Mouse (Mus musculus) spleen, adult 18-20 months (tissue): ENCODE measurements around the gene Fut8.

Source experiments
- DNase-seq, 2 experiments: peaks; one replicate each; pipeline ENCODE4 v3.0.0; 2022; ENCODE audit warnings: mixed read lengths in 2 of 2

Fut8 gene

DNA sequence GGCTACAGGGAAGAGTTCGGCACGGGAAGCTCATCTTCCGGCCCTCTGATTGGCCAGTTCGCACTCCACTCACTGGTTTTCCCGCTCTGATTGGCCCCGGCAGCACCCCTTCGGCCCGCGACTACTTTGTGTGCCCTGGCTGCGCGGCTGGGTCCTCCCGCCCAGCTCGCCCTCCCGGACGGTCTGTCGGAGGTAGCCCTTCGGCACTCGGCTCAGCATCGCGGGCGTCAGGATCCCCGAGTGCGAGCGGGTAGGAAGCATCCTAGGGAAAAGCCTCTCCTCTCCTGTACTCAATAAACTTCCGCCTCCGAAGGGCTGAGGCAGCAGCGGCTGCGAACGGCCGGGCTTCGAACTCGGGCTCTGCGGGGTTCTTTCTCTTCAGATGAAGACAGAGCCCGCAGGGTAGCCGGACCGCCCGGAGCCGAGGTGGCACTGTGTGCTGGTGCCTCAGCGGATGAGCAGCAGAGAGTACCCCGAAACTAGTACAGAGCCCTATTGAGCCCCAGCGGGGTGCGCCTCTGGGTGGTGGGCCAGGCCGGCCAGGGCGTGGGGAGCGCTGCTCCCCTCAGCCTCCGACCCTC is at the start of gene Fut8:
Gene Fut8, plus strand, starts transcription at position 176 of the 581 bp plus-strand sequence.
- peak; percentile 74 to 79 for DNase-seq

DNA sequence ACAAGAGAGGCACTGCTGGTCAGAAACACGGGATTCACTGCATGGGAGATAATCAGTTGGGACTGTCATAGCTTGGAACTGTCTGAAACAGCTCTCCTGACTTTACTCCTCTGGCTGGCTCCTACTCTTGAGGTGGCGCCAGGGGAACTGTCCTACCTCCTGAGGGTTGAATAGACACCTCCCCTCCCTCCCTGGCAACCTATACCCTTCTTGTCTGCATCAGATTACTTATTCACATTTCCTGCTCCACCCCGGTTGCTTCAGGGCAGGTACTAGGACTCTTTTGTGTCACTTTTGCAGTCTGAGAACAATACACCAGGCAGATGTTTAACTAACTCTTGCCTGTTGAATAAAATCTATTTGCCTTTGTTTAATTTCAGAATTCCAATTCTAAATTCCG is 48.8 kb upstream of the Fut8 start:
- DNase-seq: no peak

DNA sequence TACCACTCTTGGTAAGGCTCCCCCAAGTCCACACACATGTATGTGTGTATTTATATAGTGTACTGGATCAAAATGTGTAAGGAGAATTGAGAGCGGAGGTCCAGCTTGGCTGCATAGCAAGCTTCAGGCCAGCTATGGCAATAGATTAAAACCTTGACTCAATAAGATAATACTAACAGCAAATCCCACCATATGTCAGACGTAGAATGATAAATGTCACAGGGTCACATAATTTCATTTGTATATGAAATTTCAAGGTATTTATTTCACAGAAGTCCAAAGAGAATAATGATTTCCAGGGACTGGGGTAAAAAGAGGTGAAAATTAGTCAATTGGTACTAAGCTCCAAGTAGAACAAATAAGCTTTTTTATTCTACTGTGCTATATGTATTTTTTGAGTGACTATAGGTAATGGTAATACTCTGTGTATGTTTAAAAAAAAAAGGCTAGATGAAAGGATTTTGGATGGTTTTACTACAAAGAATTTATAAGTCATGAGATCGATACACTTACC is 47.9 kb upstream of the Fut8 start:
- DNase-seq: no peak

DNA sequence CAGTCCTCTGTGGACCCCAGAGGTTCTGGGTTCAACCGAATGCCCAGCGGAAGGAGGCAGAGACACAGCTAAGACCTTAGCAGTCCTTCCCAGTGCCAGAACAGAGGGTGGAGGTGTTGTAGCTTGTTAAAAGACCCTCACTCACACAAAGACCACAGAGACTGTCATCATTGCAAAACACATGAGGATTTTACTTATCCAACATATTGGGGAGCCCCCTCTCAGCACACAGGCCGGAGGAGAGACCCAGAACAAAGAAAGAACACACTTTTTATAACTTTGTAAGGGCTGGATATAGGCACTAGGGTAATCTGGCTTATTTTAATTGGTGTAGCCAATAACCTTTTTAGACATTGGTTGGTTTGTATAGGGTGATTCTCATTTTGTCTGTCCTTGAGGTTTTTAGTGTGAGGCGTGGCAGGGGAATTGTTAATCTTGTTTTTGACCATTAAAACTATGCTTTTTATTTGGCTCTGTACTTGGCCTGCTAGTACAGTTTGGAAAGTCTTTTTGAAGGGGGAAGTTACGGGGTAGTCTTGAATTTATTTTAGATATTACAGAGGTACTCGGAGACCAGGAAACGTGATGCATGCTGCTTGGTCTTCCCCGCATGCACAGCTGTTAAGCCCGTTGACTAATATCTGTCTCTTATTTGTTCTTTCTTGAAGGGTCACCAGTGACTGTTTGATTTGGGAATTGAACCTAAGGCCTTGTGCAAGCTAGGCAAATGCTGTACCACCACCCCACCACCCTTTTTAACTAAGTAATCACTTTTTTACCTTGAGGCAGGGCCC is 46.2 kb upstream of the Fut8 start:
- DNase-seq: no peak

DNA sequence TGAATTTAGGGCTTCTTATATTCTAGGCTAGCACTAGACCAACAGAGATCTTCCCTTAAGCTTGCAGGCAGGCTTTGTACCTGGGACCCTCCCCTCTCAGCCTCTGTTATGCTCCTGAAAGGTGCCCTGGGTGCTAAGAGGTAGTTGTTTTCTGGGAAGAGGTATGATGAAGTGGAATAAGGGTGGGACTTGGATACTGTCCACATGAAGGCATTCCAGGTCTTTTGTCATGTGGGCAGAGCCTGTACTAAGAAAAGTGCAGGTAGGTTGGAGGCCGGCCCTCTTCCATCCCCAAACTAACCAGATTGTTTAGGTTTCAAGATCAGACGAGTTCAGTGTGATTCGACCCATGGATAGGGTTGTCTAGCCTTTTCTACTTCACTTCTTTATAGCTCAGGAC is 45.2 kb upstream of the Fut8 start:
- DNase-seq: no peak

DNA sequence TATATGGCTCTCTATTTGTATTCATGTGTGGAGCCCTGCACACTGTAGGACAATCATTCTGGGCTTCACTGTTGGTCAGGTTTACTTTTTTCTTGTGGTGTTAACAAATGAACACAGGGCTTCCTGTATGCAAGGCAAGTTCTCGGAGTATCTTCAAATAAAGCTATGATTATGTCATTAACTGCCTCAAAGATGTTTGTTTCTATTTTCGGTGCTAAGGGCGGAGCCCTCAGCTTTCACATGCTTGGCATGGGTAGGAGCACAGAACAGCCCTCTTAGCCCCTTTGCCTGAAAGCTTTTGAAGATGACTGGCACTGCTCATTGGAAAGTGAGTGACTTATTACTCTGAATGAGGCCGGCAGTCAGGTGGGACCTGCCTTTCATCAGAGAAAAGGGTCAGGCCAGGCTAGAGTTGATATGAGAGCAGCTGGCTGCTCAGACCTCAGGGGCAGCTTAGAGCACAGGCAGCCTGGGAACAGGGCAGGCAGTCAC is 44.7 kb upstream of the Fut8 start:
- DNase-seq: no peak

DNA sequence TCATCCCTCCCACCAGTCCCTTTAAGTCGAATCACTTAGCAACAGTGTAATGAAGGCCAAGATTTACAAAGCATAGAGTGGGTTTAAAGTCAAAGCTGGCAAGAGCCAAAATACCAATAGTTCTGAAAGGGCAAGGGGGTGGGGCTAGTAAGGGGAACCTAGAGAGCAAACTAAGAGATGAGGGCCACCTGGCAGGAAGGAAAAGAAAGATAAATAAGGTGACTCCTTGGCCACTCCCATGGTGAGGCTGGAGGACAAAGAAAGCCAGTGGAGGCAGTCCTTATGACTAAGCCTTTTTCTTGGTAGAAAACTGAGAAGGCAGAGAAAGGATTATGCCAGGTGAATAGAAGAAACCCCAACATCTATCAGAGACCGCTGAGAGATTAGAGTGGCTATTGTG is 42.9 kb upstream of the Fut8 start:
- no peak for DNase-seq

DNA sequence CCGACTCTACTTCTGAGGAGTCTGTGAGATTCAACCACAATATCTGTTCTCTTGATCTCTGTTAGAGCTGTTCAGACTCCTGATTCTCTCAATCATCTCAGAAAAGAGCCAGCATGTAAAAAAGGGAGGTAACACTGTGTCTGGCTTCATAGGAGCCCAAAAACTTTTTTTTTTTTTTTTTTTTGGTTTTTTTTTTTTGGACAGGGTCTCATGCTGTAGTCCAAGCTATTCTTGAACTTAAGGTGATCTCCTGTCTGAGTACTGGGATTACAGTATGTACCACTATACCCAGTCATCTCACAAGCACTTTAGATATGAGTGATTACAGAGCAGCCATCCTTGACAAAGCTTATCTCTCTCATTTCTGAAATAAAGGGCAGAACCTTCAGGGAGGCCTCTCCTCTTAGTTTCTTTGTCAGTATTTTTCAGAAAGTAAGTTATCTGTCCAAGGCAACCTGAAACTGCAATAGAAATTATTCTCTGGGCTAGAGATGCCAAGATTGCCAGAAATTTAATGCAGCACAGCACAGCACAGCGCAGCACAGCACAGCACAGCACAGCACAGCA is 41.3 kb upstream of the Fut8 start:
- no peak for DNase-seq

DNA sequence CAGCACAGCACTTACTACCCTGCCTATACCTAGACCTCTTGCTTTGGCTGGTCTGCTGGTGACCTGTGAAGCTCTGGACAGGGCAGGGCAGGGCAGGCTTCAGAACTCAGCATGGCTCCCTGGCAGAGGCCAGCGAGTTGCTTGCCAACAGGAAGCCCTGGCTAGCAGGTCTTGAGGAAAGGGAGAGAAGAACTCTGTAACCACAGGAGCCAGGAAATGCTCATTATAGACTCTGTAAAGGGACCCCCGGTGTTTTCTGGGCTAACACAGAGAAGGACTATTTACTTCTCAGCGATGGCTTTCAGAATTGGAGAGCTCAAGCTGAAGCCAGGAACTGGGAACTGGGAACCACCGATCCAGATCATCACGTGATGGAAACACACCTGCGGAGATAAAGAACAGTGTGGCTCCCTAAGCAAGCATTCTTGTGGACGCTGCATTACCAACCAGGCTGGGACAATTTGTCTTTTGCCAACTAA is 40.8 kb upstream of the Fut8 start:
- DNase-seq: no peak

DNA sequence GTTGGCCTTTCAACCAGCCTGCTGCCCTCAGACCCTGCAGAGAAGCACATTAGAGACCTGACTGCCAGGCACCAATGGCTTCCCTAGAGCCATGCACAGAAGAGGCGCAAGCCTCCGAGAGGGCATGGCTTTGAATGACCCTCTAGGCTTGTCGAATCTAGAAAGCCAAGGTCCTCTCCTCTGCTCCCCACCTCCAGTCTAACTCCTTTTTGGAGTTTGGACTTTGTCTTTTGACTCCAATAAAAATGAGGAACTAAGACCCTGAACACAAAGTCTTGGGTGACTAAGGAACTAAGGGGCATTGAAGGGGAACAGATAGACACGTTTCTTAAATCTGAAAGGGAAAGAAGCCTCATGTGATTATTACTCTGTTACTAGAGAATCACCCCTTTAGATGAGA is 39.7 kb upstream of the Fut8 start:
- no peak for DNase-seq

DNA sequence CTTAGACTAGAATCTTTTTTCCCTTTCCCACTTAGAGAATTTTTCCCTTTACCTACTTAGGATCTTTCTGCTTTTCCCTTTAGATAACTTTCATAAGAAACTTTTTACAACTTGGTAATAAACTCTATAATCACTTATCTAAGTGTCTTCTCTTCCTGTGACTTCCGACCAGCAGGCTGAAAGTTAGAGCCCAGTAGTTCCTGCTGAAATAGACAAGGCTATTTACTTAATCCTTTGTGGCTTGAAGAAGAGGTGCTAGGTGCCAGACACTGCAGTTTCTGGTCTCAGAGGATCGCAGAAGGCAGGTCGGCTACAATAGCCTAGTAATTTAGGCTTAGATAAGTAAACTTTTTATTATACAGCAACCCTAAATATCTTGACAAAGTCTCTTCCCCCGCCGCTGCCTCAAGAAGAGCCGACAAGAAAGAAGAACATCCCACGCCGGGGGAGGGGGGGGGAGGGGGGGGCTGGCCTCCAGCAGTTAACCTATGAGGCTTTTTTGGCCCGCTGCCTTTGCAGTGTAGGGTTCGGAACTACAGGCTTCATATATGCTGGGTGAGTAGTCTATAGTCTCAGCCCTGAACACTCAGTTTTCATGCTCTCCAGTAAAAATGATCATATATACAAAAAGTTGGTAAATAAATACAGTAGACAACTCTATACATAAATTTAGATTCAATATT is 36.3 kb upstream of the Fut8 start:
- no peak for DNase-seq

DNA sequence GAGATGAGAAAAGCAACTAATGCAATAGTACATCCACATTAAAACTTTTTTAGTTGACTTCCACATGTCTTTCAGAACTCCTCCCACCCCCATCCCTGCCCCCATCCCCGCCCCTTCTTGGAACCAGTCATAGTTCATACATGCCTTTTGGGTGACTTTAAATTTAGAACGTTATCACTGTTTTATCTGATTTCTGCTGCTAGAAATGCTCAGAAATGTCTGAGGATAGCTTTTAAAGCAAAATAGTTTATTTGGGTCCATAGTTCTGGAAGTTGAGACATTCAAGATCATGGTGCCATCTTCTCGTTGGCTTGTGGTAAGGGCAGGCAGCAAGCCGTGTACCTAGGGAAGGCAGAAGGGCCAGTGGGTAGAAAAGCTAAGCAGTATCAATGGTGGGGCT is 34.8 kb upstream of the Fut8 start:
- DNase-seq: no peak

DNA sequence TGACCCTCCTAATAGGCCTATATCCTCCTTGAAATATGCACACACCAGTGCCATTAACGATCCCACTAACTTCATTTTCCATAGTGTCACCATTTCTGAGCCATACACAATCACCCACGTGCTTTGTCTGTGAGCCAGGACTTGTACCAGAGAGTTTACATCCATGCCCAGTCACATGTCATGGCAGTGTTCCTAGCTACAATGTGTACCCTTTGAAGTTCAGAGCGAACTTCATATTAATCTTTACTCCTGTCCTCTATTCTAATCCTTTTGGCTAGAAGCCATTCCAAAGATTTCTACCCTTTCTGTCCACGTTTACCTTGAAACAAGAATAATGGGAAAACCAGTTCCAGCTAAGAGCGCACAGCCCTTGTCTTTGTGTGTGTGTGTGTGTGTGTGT is 31.1 kb upstream of the Fut8 start:
- DNase-seq: no peak

DNA sequence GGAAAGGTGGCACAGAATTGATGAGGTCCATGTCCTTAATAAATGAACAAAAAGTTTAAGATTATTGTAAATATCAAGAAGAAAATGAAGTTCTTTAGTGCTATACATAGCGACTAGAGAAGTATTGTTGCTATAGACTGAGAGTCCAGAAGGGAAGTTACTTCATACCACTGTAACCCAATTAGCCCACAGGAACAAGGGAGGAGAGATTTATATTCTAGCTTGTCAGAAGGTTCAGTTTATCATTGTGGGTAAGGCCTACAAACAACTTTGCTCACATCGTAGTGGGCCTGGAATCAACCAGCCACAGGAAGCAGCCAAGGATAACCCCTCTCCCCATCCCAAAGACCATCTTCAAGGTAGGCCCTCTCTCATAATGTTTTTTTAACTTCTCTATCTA is 29.9 kb upstream of the Fut8 start:
- no peak for DNase-seq

DNA sequence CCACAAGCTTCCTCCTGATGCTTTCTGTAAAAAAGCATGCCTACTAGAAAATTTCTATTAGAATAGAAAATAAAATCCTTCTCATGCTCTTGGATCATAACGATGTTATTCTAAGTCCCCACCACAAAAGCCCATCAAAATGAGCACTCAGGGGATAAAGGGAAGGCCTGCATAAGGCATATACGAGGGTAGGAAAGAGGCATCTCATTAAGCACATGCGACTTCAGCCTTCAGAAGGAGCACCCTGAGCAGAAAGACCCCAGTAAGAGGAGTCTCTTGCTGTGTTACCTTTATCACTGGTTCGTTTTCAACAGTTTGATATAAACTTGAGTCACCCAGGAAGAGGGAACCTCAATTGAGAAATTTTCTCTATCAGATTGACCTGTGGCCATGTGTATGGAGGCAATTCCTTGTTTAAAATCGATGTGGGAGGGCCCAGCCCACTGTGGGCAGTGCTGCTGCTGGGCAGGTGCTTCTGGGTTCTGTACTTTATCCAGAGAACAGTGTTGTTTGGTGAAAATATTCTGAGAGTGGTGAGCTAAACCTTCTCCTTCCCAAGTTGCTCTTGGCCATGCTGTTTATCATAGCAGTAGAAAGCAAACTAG is 29.2 kb upstream of the Fut8 start:
- no peak for DNase-seq

DNA sequence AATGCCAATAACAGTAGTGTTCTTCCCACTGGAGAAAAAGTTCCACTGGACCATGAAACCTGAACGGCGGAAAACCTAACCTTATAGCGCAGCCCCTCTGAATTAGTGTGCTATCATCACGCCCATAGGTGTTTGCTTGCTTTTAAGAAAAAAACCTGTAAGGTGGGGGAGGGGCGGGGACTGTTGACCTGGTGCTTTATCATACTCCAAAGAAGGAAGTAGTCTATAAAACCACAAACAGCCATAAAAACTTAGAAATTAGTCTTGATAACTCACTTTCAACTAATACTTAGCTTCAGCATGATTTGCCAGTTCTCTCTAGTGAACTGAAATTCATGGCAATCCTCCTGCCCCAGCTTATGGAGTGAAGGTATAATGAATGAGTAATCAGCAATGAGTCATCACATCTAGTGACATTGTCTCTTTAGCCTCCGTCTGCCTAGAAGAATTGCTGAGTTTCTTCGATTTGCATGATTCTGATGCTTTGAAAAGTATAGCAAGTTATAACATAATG is 26.2 kb upstream of the Fut8 start:
- no peak for DNase-seq

DNA sequence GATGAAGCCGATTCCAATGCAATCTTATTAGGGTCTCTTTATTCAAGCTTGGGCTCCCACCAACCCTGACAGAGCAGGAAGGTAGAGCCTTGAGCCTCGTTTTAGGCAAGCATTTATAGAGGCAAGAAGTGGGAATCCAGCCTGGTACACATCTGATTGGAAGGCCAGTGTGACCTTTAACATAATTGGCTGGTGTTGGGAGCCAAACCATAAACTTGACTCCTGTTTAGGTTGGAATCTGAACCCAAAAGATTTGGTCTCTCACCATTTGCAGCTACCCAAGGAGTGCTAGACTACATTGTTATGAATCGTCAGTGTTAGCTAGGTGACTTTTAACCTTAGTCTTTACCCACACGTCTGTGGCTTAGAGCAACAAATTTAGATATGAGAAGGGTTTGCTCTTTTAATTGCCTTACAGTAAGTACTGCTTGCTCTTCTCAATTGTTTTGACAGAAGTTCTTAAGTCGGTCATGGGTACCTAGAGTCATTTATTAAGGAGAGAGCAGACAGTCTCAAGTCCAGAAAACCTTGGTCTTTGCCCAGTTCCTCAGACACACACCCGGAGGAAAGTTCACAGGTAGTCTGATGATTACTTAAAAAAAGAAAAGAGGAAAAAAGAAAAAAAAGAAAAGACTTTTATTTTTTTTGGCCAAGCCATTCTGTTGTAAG is 23.9 kb upstream of the Fut8 start:
- no peak for DNase-seq

DNA sequence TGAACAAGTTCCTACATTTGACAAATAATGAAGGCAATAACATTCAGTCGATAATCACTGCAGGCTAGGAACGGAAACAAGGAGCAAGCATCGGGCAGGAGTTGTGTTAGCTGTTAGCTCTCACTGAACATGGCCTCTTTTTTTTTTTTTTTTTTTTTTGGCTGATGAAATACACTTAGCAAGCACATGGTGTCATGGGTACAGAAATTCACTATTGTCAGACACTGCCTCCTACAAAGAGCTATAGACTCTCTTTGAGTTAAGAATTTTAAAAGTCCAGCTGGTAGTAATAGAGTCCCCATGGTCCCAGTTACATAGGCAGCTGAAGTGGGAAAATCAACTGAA is 23.4 kb upstream of the Fut8 start:
- DNase-seq: no peak

DNA sequence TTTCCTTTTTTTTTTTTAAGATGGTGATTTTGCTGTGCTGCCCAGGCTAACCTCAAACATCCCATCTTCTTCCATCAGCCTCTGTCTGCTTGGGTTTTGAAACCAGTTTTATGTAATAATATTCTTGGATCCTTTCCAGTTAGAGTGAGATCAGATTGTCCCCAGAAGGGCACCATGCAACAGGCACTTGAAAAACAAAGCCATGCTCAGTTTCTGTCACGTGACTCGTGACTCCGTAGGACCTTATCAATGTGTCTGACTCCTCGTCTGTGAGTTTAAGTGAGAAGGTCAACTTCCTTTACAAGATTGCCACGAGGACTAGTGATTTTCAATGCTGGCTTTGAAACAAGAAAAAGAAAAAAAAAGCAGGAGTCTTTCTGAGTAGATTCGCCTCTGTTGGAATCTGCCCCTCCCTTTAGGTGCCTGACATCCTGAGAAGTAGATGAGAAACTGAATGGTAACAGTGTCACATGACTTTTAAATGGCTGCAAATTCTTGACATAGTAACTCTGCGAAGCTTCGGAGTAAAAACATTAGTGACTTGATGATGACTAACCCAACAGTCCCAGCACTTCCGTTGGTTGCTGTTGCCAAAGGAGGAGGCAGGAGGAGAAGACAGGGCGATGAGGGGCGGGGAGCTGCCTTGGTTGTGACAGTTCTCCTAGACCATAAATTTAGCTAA is 21.3 kb upstream of the Fut8 start:
- DNase-seq: no peak

DNA sequence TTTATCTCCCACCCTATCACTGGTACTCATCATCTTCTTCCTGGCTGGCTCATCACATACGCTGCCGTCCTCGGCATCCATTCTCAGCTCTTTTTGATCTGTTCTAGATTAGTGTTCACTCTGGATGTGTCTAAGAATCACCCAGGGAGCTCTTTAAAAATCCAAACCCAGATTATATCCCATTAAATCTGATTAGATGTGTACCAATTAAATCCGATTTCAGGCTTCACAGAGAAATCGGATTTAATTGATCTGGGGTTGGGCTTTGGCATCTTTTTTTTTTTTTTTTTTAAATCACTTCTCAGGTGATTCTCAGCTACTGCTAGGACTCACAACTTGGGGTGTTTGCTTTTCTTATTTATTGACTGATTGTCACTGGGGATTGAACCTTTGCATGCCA is 17.3 kb upstream of the Fut8 start:
- DNase-seq: no peak

DNA sequence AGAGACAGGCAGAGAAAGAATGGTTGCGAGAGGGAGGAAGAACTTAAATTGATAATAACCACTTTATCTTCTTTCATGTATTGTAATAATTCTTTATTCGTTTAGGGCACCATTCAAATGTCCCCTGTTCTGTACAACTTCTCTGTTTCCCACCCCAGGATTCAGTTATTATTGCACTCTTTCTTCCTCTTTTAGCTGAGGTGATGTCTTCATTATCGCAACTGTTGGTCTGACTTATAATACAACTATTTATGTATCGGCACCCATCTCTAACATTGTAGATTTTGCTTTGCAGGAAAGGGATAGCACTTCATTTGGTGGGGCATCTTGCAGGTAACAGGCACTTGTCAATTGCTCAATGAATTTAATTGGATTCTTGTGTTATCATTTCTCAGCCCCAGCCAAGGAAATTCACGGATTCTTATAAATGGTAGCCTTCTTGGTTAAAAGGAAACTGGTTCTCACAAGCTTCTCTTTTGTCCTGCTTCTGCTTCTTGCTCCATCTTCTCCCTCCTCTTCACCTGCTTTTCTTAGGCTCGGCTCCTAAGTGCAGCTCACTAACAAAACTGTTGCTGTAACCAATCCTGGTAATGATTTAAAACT is 15.6 kb upstream of the Fut8 start:
- no peak for DNase-seq
